Mouse (Mus musculus): Measurements from ENCODE around the gene Orai3.

The Orai3 gene

GRCm38 (mm10) chr7:127824176-127824871 lies 54.7 kb downstream of the Orai3 start, which contains the start of the genes Stx4a and Stx1b:
Gene Stx4a (plus strand): TSS chr7:127824294.
Gene Stx1b (minus strand): TSS chr7:127824549.
- peak; percentile 59 for DNase-seq (ENCODE audit: low read depth, low spot score)
